In genomic region chr11:5304526-5304925, GRCm38 (mm10) we compare ENCODE assay signal across 24 mouse cellular contexts.
"Had no signal": no experiment of that assay in that cellular context is flagged by ENCODE, and none has a peak within 500 bp of the region (broad histone marks: within the 10 kb centered on the region; RNA-seq: fewer than 3 reads in every experiment).

No protein-coding gene starts in this region.

- H3K27me3 ChIP-seq: heart, embryonic 13.5 days; heart, embryonic 15.5 days; hindbrain, embryonic 13.5 days; hindbrain, embryonic 15.5 days; kidney, embryonic 15.5 days; limb, embryonic 13.5 days; limb, embryonic 15.5 days had no signal

- H3K36me3 ChIP-seq: heart, embryonic 13.5 days; heart, embryonic 15.5 days; hindbrain, embryonic 13.5 days; hindbrain, embryonic 15.5 days; kidney, embryonic 15.5 days; limb, embryonic 15.5 days had no signal

- H3K4me3 ChIP-seq: gastrocnemius, adult 2 months; heart, embryonic 13.5 days; heart, embryonic 15.5 days; hindbrain, embryonic 13.5 days; hindbrain, embryonic 15.5 days; kidney, embryonic 15.5 days; limb, embryonic 13.5 days; limb, embryonic 15.5 days had no signal

- DNase-seq: gastrocnemius, adult 2 months; gastrocnemius, postnatal 10 days; gastrocnemius, postnatal 25 days; heart, adult 18-20 months; heart, postnatal 14 days; heart, postnatal 36 days; kidney, adult 11 months; kidney, adult 2 months; kidney, adult 9 months; kidney, postnatal 14 days; kidney, postnatal 36 days; layer of hippocampus, adult 9-11 months; layer of hippocampus, postnatal 36 days; left cerebral cortex, postnatal 4 days had no signal

- ATAC-seq: hindbrain, postnatal 0 days; intestine, embryonic 16.5 days had no signal

- H3K4me2 ChIP-seq: heart, embryonic 11.5 days; heart, embryonic 13.5 days; heart, embryonic 15.5 days; hindbrain, embryonic 13.5 days; hindbrain, embryonic 15.5 days; kidney, embryonic 15.5 days; limb, embryonic 13.5 days; limb, embryonic 15.5 days had no signal
